Mouse (Mus musculus) liver, postnatal 0 days (tissue): Measurements from ENCODE around the gene Ccdc171.

Experiments used
- CTCF ChIP-seq: sonication (generic); IDR thresholded peaks from 2 replicates; pipeline ENCODE4 v1.5.1; 2016; ENCODE audit warnings: antibody characterized with exemption, low read depth
- EP300 ChIP-seq: IDR thresholded peaks from 2 replicates; pipeline ENCODE4 v1.6.1; 2016; ENCODE audit warnings: antibody characterized with exemption, low read depth, mild to moderate bottlenecking

DNA sequence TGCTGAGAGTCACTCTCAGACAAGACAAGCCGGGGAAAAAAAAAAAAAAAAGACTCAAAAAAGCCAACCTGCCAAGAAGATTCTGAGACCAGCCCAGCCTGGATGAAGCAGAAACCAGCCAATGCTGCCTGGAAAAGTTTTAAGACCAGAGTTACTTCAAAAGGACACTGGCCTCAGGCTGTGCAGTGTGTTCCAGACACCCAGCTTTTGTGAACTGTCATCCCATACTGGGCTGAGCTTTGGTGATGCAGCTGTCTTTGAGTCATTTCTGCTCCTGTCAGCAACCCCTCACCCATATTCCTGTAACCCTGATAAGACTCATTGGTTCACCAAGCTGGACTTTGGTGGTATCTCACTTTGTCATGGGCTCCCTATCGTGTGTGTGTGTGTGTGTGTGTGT lies 12.7 kb upstream of the Ccdc171 start:
- TF ChIP-seq CTCF: no peak
- TF ChIP-seq EP300: no peak
